Mouse (Mus musculus): ENCODE measurements around the gene S100a16.

GRCm38 (mm10) chr3:90540904-90541303, 3.9 kb downstream of the S100a16 start:
- no peak for TF ChIP-seq CTCF (IDR thresholded peaks at IDR 0.05; ENCODE audit: extremely low read depth, insufficient read depth, low read length)
- TF ChIP-seq POLR2A (IDR thresholded peaks at IDR 0.05; ENCODE audit: extremely low read depth, insufficient read depth, low read length) = no peak
